Mouse (Mus musculus) embryonic facial prominence, embryonic 13.5 days (tissue): Measurements from ENCODE around the gene Klrg2. TPM values are rescaled to one million over a fixed set of nuclear protein-coding genes. Genes with fewer than 3 reads are reported as not detected.

Source experiments
- ATAC-seq: fragments of 200-750 bp; cut with Nextera tagmentation; 2 replicates; pipeline ENCODE4 v1.8.0; 2017; ENCODE audit warnings: low read depth; ENCODE audit not compliant: insufficient number of reproducible peaks, insufficient read depth, low FRiP score, low TSS enrichment
- H3K27ac ChIP-seq: fragments of 300-500 bp; sonication (generic); 2 replicates; pipeline ENCODE4 v1.5.1; 2015; ENCODE audit warnings: moderate library complexity, mild to moderate bottlenecking, inconsistent platforms
- H3K27me3 ChIP-seq: fragments of 300-500 bp; sonication (generic); 2 replicates; pipeline ENCODE4 v1.6.1; 2015; ENCODE audit warnings: mild to moderate bottlenecking, inconsistent platforms
- H3K36me3 ChIP-seq: fragments of 300-500 bp; sonication (generic); 2 replicates; pipeline ENCODE4 v1.6.1; 2015; ENCODE audit warnings: mild to moderate bottlenecking, inconsistent platforms
- H3K4me1 ChIP-seq: fragments of 300-500 bp; sonication (generic); 2 replicates; pipeline ENCODE4 v1.6.1; 2015; ENCODE audit warnings: inconsistent platforms
- H3K4me2 ChIP-seq: fragments of 300-500 bp; sonication (generic); 2 replicates; pipeline ENCODE4 v1.6.1; 2015; ENCODE audit warnings: moderate library complexity, mild to moderate bottlenecking, inconsistent platforms
- H3K4me3 ChIP-seq: fragments of 300-500 bp; sonication (generic); 2 replicates; pipeline ENCODE4 v1.5.1; 2015; ENCODE audit warnings: mild to moderate bottlenecking, inconsistent platforms
- H3K9ac ChIP-seq: fragments of 300-500 bp; sonication (generic); 2 replicates; pipeline ENCODE4 v1.6.1; 2015; ENCODE audit warnings: mild to moderate bottlenecking, inconsistent platforms
- H3K9me3 ChIP-seq: fragments of 300-500 bp; sonication (generic); 2 replicates; pipeline ENCODE4 v1.6.1; 2016; ENCODE audit warnings: inconsistent platforms
- WGBS: fragments of 180-500 bp; shearing (Covaris S2); methylation state at CpG from one replicate; pipeline ENCODE4 v1.1.7; 2015; ENCODE audit warnings: mixed read lengths; 5-methylcytosine and 5-hydroxymethylcytosine counted together
- polyA plus RNA-seq: library from polyadenylated mRNA; unstranded; fragments of >200 nt; fragmentation: Nextera tagmentation; extraction: Ambion mirVana; gene quantifications from 2 replicates; pipeline ENCODE4 v1.2.1, GENCODE M21; 2015

Gene Klrg2
- polyA plus RNA-seq, 1 experiment from 2014 or later = 1.3 TPM

- Histone ChIP-seq H3K9me3 (no peaks in the 10 kb centered on the region), H3K27me3 (no peaks in the 10 kb centered on the region), H3K27ac (no peak overlapping the region), H3K4me3 (no peak overlapping the region), H3K4me2 (no peak overlapping the region), H3K36me3 (peaks cover 13% of the 10 kb centered on the region; the same call in 1 of the 2 replicates), H3K9ac (no peak overlapping the region), H3K4me1 (0 out of 2 replicates have a peak, but pooled peaks cover 3% of the 10 kb centered on the region)
- ATAC-seq = no peak
- 92% methylated on average over 4 of the region's 4 CpGs for WGBS
Observed at GRCm38 (mm10) chr6:38627081-38627480, 10.0 kb downstream of the Klrg2 start.

DNA sequence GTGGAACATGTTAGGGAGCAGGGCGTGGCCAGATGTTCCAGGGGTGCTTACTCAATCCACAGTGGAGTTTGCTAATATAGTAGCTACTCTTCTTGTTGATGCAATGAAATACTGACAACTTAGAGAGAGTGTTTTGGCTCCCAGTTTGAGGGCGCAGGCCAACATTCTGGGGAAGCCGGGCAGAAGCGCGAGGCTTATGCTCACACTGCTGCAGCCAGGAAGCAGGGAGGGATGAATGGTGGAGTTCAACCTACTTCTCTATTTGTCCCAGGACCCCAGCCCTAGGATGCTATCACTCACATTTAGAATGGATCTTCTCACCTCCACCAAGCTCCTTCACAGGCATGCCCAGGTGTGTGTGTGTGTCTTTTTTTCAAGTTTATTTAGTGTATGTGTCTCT lies 11.0 kb downstream of the Klrg2 start:
- ATAC-seq = no peak
- H3K4me3 ChIP-seq = no peak overlapping the region
- no peak overlapping the region for H3K27ac ChIP-seq
- no peaks in the 10 kb centered on the region for H3K9me3 ChIP-seq
- 94% methylated on average over 5 of the region's 5 CpGs for WGBS
- no peak overlapping the region for H3K9ac ChIP-seq
- H3K36me3 ChIP-seq = peaks cover 13% of the 10 kb centered on the region; the same call in 1 of the 2 replicates
- H3K27me3 ChIP-seq = no peaks in the 10 kb centered on the region
- H3K4me1 ChIP-seq = 0 out of 2 replicates have a peak, but pooled peaks cover 3% of the 10 kb centered on the region
- H3K4me2 ChIP-seq = no peak overlapping the region

- WGBS = 73% methylated on average over 1 of the region's 1 CpGs
- no peak overlapping the region for H3K4me2 ChIP-seq
- no peak overlapping the region for H3K27ac ChIP-seq
- H3K9me3 ChIP-seq = no peaks in the 10 kb centered on the region
- H3K27me3 ChIP-seq = no peaks in the 10 kb centered on the region
- 0 out of 2 replicates have a peak, but pooled peaks cover 3% of the 10 kb centered on the region for H3K4me1 ChIP-seq
- H3K9ac ChIP-seq = no peak overlapping the region
- ATAC-seq = no peak
- no peak overlapping the region for H3K4me3 ChIP-seq
- peaks cover 21% of the 10 kb centered on the region for H3K36me3 ChIP-seq
Observed at GRCm38 (mm10) chr6:38624439-38624838, 12.6 kb downstream of the Klrg2 start.

- Histone ChIP-seq H3K27ac (no peak overlapping the region), H3K4me3 (no peak overlapping the region), H3K27me3 (no peaks in the 10 kb centered on the region), H3K4me2 (no peak overlapping the region), H3K9me3 (no peaks in the 10 kb centered on the region), H3K36me3 (peaks cover 30% of the 10 kb centered on the region), H3K4me1 (0 out of 2 replicates have a peak, but pooled peaks cover 3% of the 10 kb centered on the region), H3K9ac (no peak overlapping the region)
- ATAC-seq = no peak
- WGBS = 88% methylated on average over 2 of the region's 2 CpGs
Observed at GRCm38 (mm10) chr6:38623457-38623856, 13.6 kb downstream of the Klrg2 start.

DNA sequence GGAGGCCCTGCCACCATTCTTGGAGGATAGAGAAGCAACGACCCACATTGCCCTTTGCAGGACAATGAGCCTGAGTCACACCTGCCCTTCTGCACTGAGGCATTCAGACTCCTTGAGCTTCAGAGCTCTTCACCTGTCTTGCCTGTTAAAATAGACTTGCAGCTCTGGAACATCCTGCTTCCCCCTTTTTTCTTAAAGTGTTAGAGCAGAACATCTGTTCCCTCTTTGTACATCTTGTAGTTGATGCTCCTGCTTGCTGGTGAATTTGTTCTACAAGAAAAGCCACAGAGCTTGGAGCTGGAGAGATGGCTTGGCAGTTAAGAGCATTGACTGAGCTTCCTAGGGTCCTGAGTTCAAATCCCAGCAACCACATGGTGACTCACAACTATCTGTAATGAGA lies 14.6 kb downstream of the Klrg2 start:
- 0 out of 2 replicates have a peak, but pooled peaks cover 3% of the 10 kb centered on the region for H3K4me1 ChIP-seq
- H3K27ac ChIP-seq = no peak overlapping the region
- H3K9me3 ChIP-seq = no peaks in the 10 kb centered on the region
- peaks cover 40% of the 10 kb centered on the region for H3K36me3 ChIP-seq
- H3K4me3 ChIP-seq = no peak overlapping the region
- no peak overlapping the region for H3K4me2 ChIP-seq
- H3K27me3 ChIP-seq = no peaks in the 10 kb centered on the region
- H3K9ac ChIP-seq = no peak overlapping the region
- ATAC-seq = no peak
- 73% methylated on average over 1 of the region's 1 CpGs for WGBS

- no peak overlapping the region for H3K4me3 ChIP-seq
- H3K4me1 ChIP-seq = no peaks in the 10 kb centered on the region
- ATAC-seq = no peak
- H3K4me2 ChIP-seq = no peak overlapping the region
- WGBS = 81% methylated on average over 2 of the region's 2 CpGs
- peaks cover 39% of the 10 kb centered on the region for H3K36me3 ChIP-seq
- H3K9ac ChIP-seq = no peak overlapping the region
- H3K27me3 ChIP-seq = no peaks in the 10 kb centered on the region
- no peak overlapping the region for H3K27ac ChIP-seq
- no peaks in the 10 kb centered on the region for H3K9me3 ChIP-seq
Observed at GRCm38 (mm10) chr6:38609892-38610291, 27.1 kb downstream of the Klrg2 start.

- H3K9ac ChIP-seq = no peak overlapping the region
- H3K36me3 ChIP-seq = peaks cover 70% of the 10 kb centered on the region
- H3K4me3 ChIP-seq = no peak overlapping the region
- no peaks in the 10 kb centered on the region for H3K27me3 ChIP-seq
- WGBS = 89% methylated on average over 4 of the region's 4 CpGs
- no peaks in the 10 kb centered on the region for H3K9me3 ChIP-seq
- H3K4me1 ChIP-seq = no peaks in the 10 kb centered on the region
- no peak overlapping the region for H3K27ac ChIP-seq
- ATAC-seq = no peak
- H3K4me2 ChIP-seq = no peak overlapping the region
Observed at GRCm38 (mm10) chr6:38597481-38597880, 39.6 kb downstream of the Klrg2 start.

DNA sequence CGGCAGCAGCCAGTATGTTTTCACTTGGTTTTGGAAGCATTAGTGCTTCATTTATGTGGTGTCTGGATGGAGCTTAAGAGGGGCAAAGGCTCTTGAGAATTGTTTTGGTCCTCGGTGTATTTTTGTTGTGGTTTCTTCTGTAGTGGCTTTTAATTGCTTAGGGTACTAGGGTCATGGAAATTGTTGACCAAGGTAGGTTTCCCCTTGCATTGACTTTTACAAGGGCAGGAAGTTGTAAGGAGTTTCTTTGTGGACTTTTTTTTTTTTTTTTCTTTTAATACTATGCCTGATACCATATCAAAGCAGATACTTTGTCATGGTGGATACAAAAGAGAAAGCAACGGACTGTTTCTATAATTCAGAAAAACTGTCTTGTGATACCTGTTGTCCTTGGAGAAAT lies 55.3 kb downstream of the Klrg2 start:
- H3K9me3 ChIP-seq = no peaks in the 10 kb centered on the region
- WGBS = 88% methylated on average over 3 of the region's 3 CpGs
- H3K4me2 ChIP-seq = no peak overlapping the region
- no peaks in the 10 kb centered on the region for H3K27me3 ChIP-seq
- ATAC-seq = no peak
- no peak overlapping the region for H3K27ac ChIP-seq
- H3K9ac ChIP-seq = no peak overlapping the region
- no peak overlapping the region for H3K4me3 ChIP-seq
- H3K4me1 ChIP-seq = no peaks in the 10 kb centered on the region
- peaks cover 64% of the 10 kb centered on the region for H3K36me3 ChIP-seq

GRCm38 (mm10) chr6:38580112-38580857 lies 56.8 kb downstream of the Klrg2 start:
- H3K9me3 ChIP-seq = no peaks in the 10 kb centered on the region
- H3K4me1 ChIP-seq = no peaks in the 10 kb centered on the region
- H3K4me2 ChIP-seq = no peak overlapping the region
- no peaks in the 10 kb centered on the region for H3K27me3 ChIP-seq
- H3K27ac ChIP-seq = no peak overlapping the region
- no peak overlapping the region for H3K9ac ChIP-seq
- peaks cover 56% of the 10 kb centered on the region for H3K36me3 ChIP-seq
- WGBS = 96% methylated on average over 3 of the region's 3 CpGs
- H3K4me3 ChIP-seq = no peak overlapping the region
- no peak for ATAC-seq

- no peak overlapping the region for H3K9ac ChIP-seq
- H3K4me3 ChIP-seq = no peak overlapping the region
- H3K4me1 ChIP-seq = no peaks in the 10 kb centered on the region
- 87% methylated on average over 2 of the region's 2 CpGs for WGBS
- ATAC-seq = no peak
- no peaks in the 10 kb centered on the region for H3K9me3 ChIP-seq
- H3K27me3 ChIP-seq = no peaks in the 10 kb centered on the region
- H3K4me2 ChIP-seq = no peak overlapping the region
- H3K27ac ChIP-seq = no peak overlapping the region
- H3K36me3 ChIP-seq = peaks cover 57% of the 10 kb centered on the region
Observed at GRCm38 (mm10) chr6:38576096-38576495, 60.9 kb downstream of the Klrg2 start.
